Mouse (Mus musculus): ENCODE measurements around the gene Srprb. TPM values are rescaled to one million over a fixed set of nuclear protein-coding genes. Genes with fewer than 3 reads are reported as not detected.
"Not testable (repeated sequence)": the region's sequence is repeated elsewhere in the genome, so short reads cannot be mapped to it uniquely, and the experiment has no call there.

Srprb gene
- total RNA-seq, 2 experiments from 2014 or later: 18.1 to 18.5 TPM

- DNase-seq (ENCODE audit: low spot score in 2 of 2): no peak
- intact Hi-C loops (cut with DNase I): no loop called here
These were observed 12.3 kb upstream of the Srprb start for GRCm38 (mm10) chr9:103214281-103214680.

- no peak for DNase-seq (ENCODE audit: low spot score in 2 of 2)
- intact Hi-C loops (cut with DNase I): no loop called here
These were observed 11.7 kb upstream of the Srprb start for GRCm38 (mm10) chr9:103213631-103214030.

DNA sequence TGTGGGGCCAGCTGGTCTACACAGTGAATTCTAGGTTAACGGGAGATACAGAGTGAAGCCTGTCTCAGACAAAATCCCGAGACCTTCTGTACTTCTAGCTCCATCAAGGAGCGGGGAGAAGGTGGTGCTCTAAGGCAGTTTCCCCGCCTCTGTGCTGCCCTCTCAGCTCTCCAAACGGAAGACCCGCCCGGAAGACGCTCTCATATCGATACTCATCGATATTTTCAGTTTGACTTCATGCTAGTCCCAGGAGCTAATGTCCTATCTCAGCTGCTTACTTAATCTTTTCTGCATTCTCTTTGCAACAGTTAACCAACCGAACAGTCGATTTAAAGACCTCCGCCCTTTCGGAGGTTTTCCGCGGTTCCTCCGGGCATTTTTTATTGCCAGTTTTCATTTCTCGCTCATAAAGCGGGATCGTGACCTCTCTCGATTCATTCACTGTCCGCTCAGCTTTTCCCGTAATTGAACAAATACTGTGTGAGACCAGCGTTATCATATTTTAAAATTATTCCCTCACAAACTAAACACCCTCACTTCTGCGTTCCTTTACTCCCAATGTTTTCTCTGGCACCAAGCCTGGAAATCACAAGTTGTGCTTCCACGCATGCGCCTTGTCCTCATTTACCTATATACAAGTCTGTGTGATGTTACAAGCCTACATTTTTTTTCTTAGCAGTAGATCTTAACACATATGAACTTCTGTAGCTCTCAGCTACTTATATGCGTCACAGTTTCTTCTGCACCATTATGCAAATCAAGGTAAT lies 10.9 kb upstream of the Srprb start:
- intact Hi-C loops (cut with DNase I): no loop called here

GRCm38 (mm10) chr9:103208802-103209423 lies 7.0 kb upstream of the Srprb start:
- no peak for DNase-seq (ENCODE audit: low spot score in 2 of 2)
- intact Hi-C loops (cut with DNase I): loop anchor here (5.0 kb wide), 1 partner anchor 93 kb away; no protein-coding TSS in a partner anchor

More for the DNA sequence above, 10.9 kb upstream of the Srprb start:
- DNase-seq (ENCODE audit: low spot score in 2 of 2): peak; percentile 26 to 39

DNA sequence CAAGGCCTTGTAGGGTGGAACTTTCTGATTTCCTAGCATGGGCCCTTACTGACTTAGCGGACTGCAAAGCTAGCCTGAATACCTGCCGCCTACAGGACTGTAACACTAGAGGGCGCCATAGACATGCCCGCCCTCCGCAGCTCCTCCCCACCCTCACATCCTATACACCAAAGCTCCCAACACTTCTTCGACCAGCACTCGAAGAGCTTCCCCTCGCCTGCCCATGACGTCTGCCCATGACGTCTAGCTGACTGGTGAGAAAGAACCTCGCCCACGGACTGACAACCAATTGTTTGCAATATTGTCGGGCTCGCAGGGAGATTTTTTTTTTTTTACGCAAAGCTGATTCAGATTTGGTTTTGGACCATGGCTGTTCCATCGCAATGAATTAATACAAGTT lies 5.9 kb upstream of the Srprb start:
- intact Hi-C loops (cut with DNase I): loop anchor here (5.0 kb wide), 1 partner anchor 94 kb away; no protein-coding TSS in a partner anchor

DNA sequence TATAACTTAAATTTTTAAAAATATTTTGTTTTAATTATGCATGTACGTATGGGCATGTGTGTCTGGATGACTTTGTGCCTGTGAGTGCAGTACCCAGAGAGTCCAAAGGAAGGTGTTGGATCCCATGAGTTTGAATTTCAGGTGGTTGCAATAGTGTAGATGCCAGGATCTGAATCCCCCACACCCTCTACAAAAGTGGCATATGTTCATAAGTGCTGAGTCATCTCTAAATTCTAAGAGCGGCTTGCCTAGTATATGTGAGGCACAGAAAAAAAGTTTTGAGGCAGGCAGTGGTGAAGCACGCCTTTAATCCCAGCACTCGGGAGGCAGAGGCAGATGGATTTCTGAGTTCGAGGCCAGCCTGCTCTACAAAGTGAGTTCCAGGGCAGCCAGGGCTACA lies 3.8 kb upstream of the Srprb start:
- intact Hi-C loops (cut with DNase I): loop anchor here (5.0 kb wide), 1 partner anchor 97 kb away; no protein-coding TSS in a partner anchor
- no peak for DNase-seq (ENCODE audit: low spot score in 2 of 2)

More for the DNA sequence above, 5.9 kb upstream of the Srprb start:
- peak; percentile 53 to 73 for DNase-seq (ENCODE audit: low spot score in 2 of 2)

- no peak for DNase-seq (ENCODE audit: low spot score in 2 of 2)
- intact Hi-C loops (cut with DNase I): no loop called here
These were observed 13.5 kb downstream of the Srprb start for GRCm38 (mm10) chr9:103188416-103188815.

DNA sequence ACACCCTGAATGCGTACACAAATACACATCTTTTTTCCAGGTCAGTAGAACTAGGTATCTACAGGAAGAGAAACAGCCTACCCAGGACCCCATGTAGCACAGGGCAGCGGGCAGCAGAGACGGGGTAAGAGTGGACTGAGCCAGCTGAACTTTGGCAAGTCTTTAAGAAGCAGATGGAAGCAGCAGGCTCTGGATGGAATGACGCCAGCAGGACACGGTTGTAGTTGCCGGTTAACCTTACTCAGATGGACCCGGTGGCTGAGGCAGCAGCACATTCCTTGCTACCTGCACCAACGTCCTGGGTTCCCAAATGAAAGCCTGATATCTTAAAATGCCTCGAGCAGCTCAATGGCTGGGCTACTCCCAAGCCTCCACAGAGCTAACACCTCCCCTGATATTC lies 15.2 kb downstream of the Srprb start:
- peak in 1 of 2 experiments; percentile 31 for DNase-seq (ENCODE audit: low spot score in 2 of 2)
- intact Hi-C loops (cut with DNase I): no loop called here

- intact Hi-C loops (cut with DNase I): no loop called here
- no peak for DNase-seq (ENCODE audit: low spot score in 2 of 2)
These were observed 16.0 kb downstream of the Srprb start for GRCm38 (mm10) chr9:103185946-103186345.

DNA sequence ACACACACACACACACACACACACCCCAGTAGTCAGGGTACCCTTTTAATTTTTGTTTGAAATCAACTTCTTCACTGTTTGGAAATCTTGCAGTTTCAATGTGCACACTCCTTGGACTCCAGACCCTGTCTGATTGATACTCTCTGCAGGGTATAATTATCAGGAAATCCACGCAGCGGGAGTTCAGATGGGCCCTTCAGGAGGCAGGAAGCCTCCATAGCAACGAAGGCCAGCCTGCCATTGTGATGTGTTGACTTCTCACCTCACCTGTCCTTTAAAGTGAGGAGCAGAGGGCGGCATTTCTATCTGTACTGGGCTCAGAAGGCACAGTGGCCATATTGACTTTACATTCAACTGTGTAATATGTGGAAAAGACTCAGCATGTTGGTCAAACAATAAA lies 17.1 kb downstream of the Srprb start:
- intact Hi-C loops (cut with DNase I): no loop called here
- DNase-seq (ENCODE audit: low spot score in 2 of 2): no peak

- no peak for DNase-seq (ENCODE audit: low spot score in 2 of 2)
- intact Hi-C loops (cut with DNase I): no loop called here
These were observed 20.1 kb downstream of the Srprb start for GRCm38 (mm10) chr9:103181886-103182285.

GRCm38 (mm10) chr9:103180807-103181565 lies 21.0 kb downstream of the Srprb start:
- peak; percentile 49 to 59 for DNase-seq (ENCODE audit: low spot score in 2 of 2)
- intact Hi-C loops (cut with DNase I): no loop called here

DNA sequence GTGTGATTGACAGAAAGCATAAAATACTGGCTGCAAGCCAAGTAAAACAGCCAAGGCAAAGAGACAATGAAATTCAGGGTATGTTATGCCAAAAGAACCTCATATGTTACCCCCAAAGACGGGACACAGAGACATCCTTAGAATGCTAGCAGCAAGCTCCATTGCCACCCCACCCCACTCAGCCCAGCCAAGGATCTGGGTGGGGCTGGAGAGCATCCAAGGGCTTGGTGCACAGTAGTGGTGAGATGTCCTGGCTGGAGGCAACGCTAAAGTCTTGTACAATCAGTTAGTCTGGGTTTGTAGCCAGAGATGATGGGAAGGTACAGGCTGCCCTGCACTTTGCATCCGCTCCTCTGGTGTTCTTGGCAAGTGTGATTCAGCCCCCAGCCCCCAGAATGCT lies 21.6 kb downstream of the Srprb start:
- intact Hi-C loops (cut with DNase I): no loop called here
- DNase-seq (ENCODE audit: low spot score in 2 of 2): peak in 1 of 2 experiments; percentile 21

- intact Hi-C loops (cut with DNase I): no loop called here
- DNase-seq (ENCODE audit: low spot score in 2 of 2): no peak
These were observed 26.2 kb downstream of the Srprb start for GRCm38 (mm10) chr9:103175692-103176091.

DNA sequence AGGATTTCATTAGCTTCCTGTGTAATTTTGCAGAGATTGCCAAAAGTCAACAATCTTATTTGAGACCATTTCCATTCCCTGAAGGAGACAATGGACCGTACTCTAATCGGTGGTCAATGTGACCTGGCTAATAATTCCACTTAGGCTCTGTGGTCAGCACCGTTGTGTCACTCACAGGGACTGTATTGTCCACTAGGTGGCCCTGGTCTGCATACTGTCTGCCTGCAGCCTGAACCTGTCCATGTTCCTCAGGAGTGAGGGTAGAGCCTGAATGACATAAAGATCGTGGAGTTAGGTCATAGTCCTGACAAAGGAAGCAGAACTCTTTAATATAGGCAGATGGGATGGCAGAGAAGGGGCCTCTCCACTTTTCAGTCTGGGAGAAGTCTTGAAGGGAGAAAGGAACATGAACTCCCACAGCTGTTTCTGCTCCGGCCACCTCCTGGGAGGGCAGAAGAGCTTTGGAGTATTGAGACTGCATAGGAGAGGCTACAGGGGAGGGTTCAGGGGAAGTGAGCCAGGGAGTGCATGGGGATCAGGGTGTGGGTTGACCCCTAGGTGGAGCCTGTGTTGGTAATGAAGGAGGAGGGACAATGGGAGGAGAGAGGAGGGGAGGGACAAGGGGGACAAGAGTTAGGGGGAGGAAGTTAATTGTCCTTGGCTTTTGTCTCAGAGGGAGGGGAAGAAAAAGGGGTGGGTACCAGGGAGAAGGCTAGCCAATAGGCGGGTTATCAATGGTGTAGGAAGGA lies 27.0 kb downstream of the Srprb start:
- intact Hi-C loops (cut with DNase I): loop anchor here (5.0 kb wide), 1 partner anchor 83 kb away; no protein-coding TSS in a partner anchor
- no peak for DNase-seq (ENCODE audit: low spot score in 2 of 2)

- DNase-seq (ENCODE audit: low spot score in 2 of 2): no peak
- intact Hi-C loops (cut with DNase I): no loop called here
These were observed 33.2 kb downstream of the Srprb start for GRCm38 (mm10) chr9:103168771-103169170.

DNA sequence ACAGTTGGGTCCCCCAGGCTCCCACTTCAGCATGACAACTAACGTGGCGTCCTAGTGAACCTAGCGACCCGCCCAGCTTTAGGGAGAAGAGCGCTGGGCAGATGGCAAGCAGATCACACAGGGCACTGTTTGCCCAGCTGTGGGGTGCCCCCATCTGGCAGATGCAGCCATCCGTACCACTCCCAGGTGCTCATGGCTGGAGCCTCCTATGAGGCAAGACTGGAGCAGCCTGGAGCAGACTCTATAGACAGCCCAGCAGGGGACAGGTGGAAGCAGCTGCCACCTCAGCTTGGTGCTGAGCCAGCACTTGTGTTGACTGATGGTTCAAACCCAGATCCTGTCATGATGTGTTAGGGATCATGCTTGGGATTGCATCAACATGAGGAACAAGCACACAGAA lies 33.9 kb downstream of the Srprb start:
- intact Hi-C loops (cut with DNase I): no loop called here
- no peak for DNase-seq (ENCODE audit: low spot score in 2 of 2)

GRCm38 (mm10) chr9:103163806-103164205 lies 38.1 kb downstream of the Srprb start:
- no peak for DNase-seq (ENCODE audit: low spot score in 2 of 2)
- intact Hi-C loops (cut with DNase I): no loop called here

- intact Hi-C loops (cut with DNase I); DNase-seq (ENCODE audit: low spot score in 2 of 2): not testable (repeated sequence)
These were observed 46.8 kb downstream of the Srprb start for GRCm38 (mm10) chr9:103155158-103155557.

Measured in left cerebral cortex, postnatal 14 days (tissue).